Mouse (Mus musculus): ENCODE measurements around the gene Copg2.

Gene Copg2

GRCm38 (mm10) chr6:30896195-30896985 is at the start of gene Copg2:
TSS of gene Copg2 (minus strand) at chr6:30896794.
- DNase-seq = peak; percentile 92

GRCm38 (mm10) chr6:30939264-30939663 is 42.7 kb upstream of the Copg2 start:
- DNase-seq = no peak

- DNase-seq = no peak
These were observed 26.2 kb upstream of the Copg2 start for GRCm38 (mm10) chr6:30922821-30923220.

- DNase-seq = no peak
These were observed 25.2 kb upstream of the Copg2 start for GRCm38 (mm10) chr6:30921826-30922225.

GRCm38 (mm10) chr6:30920834-30921675 is 24.5 kb upstream of the Copg2 start:
- no peak for DNase-seq

GRCm38 (mm10) chr6:30915473-30915872 is 18.9 kb upstream of the Copg2 start, which contains the start of gene Tsga13:
TSS of gene Tsga13 (minus strand) at chr6:30915573.
- no peak for DNase-seq

- no peak for DNase-seq
These were observed 11.4 kb upstream of the Copg2 start for GRCm38 (mm10) chr6:30907970-30908369.

GRCm38 (mm10) chr6:30904911-30905310 is 8.3 kb upstream of the Copg2 start:
- no peak for DNase-seq

- no peak for DNase-seq
These were observed 7.4 kb upstream of the Copg2 start for GRCm38 (mm10) chr6:30904033-30904432.

- no peak for DNase-seq
These were observed 926 bp upstream of the Copg2 start for GRCm38 (mm10) chr6:30897520-30897919.

GRCm38 (mm10) chr6:30896986-30897327 is 363 bp upstream of the Copg2 start:
- no peak for DNase-seq

- DNase-seq = no peak
These were observed 787 bp downstream of the Copg2 start for GRCm38 (mm10) chr6:30895819-30896194.

- DNase-seq = no peak
These were observed 3.5 kb downstream of the Copg2 start for GRCm38 (mm10) chr6:30893081-30893480.

GRCm38 (mm10) chr6:30891761-30892160 is 4.8 kb downstream of the Copg2 start:
- no peak for DNase-seq

- no peak for DNase-seq
These were observed 11.7 kb downstream of the Copg2 start for GRCm38 (mm10) chr6:30884856-30885255.

GRCm38 (mm10) chr6:30883491-30883890 is 13.1 kb downstream of the Copg2 start:
- peak; percentile 55 for DNase-seq

GRCm38 (mm10) chr6:30876661-30877060 is 19.9 kb downstream of the Copg2 start:
- no peak for DNase-seq

GRCm38 (mm10) chr6:30866501-30866900 is 30.1 kb downstream of the Copg2 start:
- DNase-seq = no peak

- DNase-seq = no peak
These were observed 31.4 kb downstream of the Copg2 start for GRCm38 (mm10) chr6:30865031-30865678.

- DNase-seq = no peak
These were observed 40.6 kb downstream of the Copg2 start for GRCm38 (mm10) chr6:30855956-30856355.

- DNase-seq = no peak
These were observed 41.4 kb downstream of the Copg2 start for GRCm38 (mm10) chr6:30855205-30855604.

- peak; percentile 13 for DNase-seq
These were observed 46.8 kb downstream of the Copg2 start for GRCm38 (mm10) chr6:30849818-30850217.

GRCm38 (mm10) chr6:30832241-30832640 is 64.4 kb downstream of the Copg2 start:
- no peak for DNase-seq

GRCm38 (mm10) chr6:30813626-30814025 is 83.0 kb downstream of the Copg2 start:
- no peak for DNase-seq

Data from cerebellum, adult 8-10 months (tissue).